Mouse (Mus musculus) bone marrow macrophage, adult 2 months (primary cell): ENCODE data around the gene Dnajb3.
"Not testable (repeated sequence)": the region's sequence is repeated elsewhere in the genome, so short reads cannot be mapped to it uniquely, and the experiment has no call there.

Experiments used
- CTCF ChIP-seq: IDR thresholded peaks from 2 replicates; pipeline ENCODE4 v1.5.1; 2012; ENCODE audit warnings: low read depth, mild to moderate bottlenecking, low read length, moderate library complexity
- POLR2A ChIP-seq: IDR thresholded peaks from 2 replicates; pipeline ENCODE4 v1.6.1; 2012; ENCODE audit warnings: mild to moderate bottlenecking, low read depth, low read length, borderline replicate concordance

- TF ChIP-seq CTCF, POLR2A: not testable (repeated sequence)
These were observed 17.5 kb upstream of the Dnajb3 start for GRCm38 (mm10) chr1:88223011-88223515.
